Mouse (Mus musculus) heart, postnatal 0 days (tissue): ENCODE data around the gene Rbfox1. TPM values are rescaled to one million over a fixed set of nuclear protein-coding genes. Genes with fewer than 3 reads are reported as not detected.
A peak's percentile ranks its signal among the peaks of the same experiment; 100 is the strongest.

Experiments used
- ATAC-seq: fragments of 200-750 bp; cut with Nextera tagmentation; 2 replicates; pipeline ENCODE4 v1.8.0; 2017; ENCODE audit warnings: low read depth, moderate number of reproducible peaks, moderate library complexity; ENCODE audit not compliant: insufficient read depth
- DNase-seq: peaks from one replicate; pipeline ENCODE4 v3.0.0-alpha.2; 2016; ENCODE audit warnings: low spot score
- H3K27ac ChIP-seq: fragments of 300-500 bp; sonication (generic); 2 replicates; pipeline ENCODE4 v1.5.1; 2014; ENCODE audit warnings: low read depth, mild to moderate bottlenecking
- H3K27me3 ChIP-seq: fragments of 300-500 bp; sonication (generic); 2 replicates; pipeline ENCODE4 v1.6.1; 2014; ENCODE audit warnings: low read length, mixed read lengths; ENCODE audit not compliant: control insufficient read depth, insufficient read depth
- H3K36me3 ChIP-seq: fragments of 300-500 bp; sonication (generic); replicated peaks from 2 replicates; pipeline ENCODE4 v1.6.1; 2014; ENCODE audit warnings: low read length, mixed read lengths; ENCODE audit not compliant: control insufficient read depth, insufficient read depth
- H3K4me1 ChIP-seq: fragments of 300-500 bp; sonication (generic); 2 replicates; pipeline ENCODE4 v1.6.1; 2014; ENCODE audit warnings: antibody characterized with exemption; ENCODE audit not compliant: control insufficient read depth, insufficient read depth
- H3K4me2 ChIP-seq: fragments of 300-500 bp; sonication (generic); 2 replicates; pipeline ENCODE4 v1.6.1; 2014; ENCODE audit warnings: low read depth, mild to moderate bottlenecking, low read length, moderate library complexity
- H3K4me3 ChIP-seq: fragments of 300-500 bp; sonication (generic); 2 replicates; pipeline ENCODE4 v1.5.1; 2014; ENCODE audit warnings: low read depth, low read length
- H3K9ac ChIP-seq: fragments of 300-500 bp; sonication (generic); replicated peaks from 2 replicates; pipeline ENCODE4 v1.6.1; 2014; ENCODE audit warnings: low read depth, low read length, mixed read lengths
- H3K9me3 ChIP-seq: fragments of 300-500 bp; sonication (generic); replicated peaks from 2 replicates; pipeline ENCODE4 v1.6.1; 2016; ENCODE audit warnings: low read length; ENCODE audit not compliant: control insufficient read depth
- CTCF ChIP-seq: IDR thresholded peaks from 2 replicates; pipeline ENCODE4 v1.5.1; 2016; ENCODE audit warnings: antibody characterized with exemption, control low read depth, low read depth
- EP300 ChIP-seq: IDR thresholded peaks from 2 replicates; pipeline ENCODE4 v1.6.1; 2016; ENCODE audit warnings: antibody characterized with exemption, low read depth
- WGBS: fragments of 180-500 bp; shearing (Covaris S2); extraction: QIAGEN DNeasy Blood & Tissue Kit; methylation state at CpG from one replicate; pipeline ENCODE4 v1.1.7; 2014; 5-methylcytosine and 5-hydroxymethylcytosine counted together
- polyA plus RNA-seq: library from polyadenylated mRNA; unstranded; fragments of >200 nt; fragmentation: Nextera tagmentation; extraction: Ambion mirVana; gene quantifications from 2 replicates; pipeline ENCODE4 v1.2.1, GENCODE M21; 2015
- total RNA-seq: library from RNA; depleted of rRNA; stranded (reverse); fragments of >200 nt; gene quantifications from 2 replicates; pipeline ENCODE4 v1.2.3, GENCODE M21; 2014; ENCODE audit warnings: low replicate concordance

Rbfox1 gene
- total and polyA plus RNA-seq, 2 experiments from 2014 or later: 6.0 to 15.3 TPM

GRCm38 (mm10) chr16:6012853-6013252 is 127.7 kb downstream of the Rbfox1 start:
- Histone ChIP-seq H3K27me3 (no peaks in the 10 kb centered on the region), H3K4me2 (no peak overlapping the region), H3K4me1 (no peaks in the 10 kb centered on the region), H3K27ac (no peak overlapping the region), H3K9me3 (no peaks in the 10 kb centered on the region), H3K4me3 (no peak overlapping the region), H3K36me3 (no peaks in the 10 kb centered on the region), H3K9ac (no peak overlapping the region)
- no peak for ATAC-seq
- DNase-seq: no peak
- TF ChIP-seq CTCF (no peak), EP300 (no peak)
- 75% methylated on average over 3 of the region's 3 CpGs for WGBS

- Histone ChIP-seq H3K4me2 (no peak overlapping the region), H3K36me3 (no peaks in the 10 kb centered on the region), H3K4me1 (no peaks in the 10 kb centered on the region), H3K9ac (no peak overlapping the region), H3K27me3 (no peaks in the 10 kb centered on the region), H3K27ac (no peak overlapping the region), H3K9me3 (no peaks in the 10 kb centered on the region), H3K4me3 (no peak overlapping the region)
- peak; percentile 54 for DNase-seq
- ATAC-seq: no peak
- WGBS: 37% methylated on average over 5 of the region's 5 CpGs
- peak; percentile 67 for TF ChIP-seq CTCF
- TF ChIP-seq EP300: no peak
These were observed 133.5 kb downstream of the Rbfox1 start for GRCm38 (mm10) chr16:6018639-6019038.

GRCm38 (mm10) chr16:6019361-6019760 is 134.2 kb downstream of the Rbfox1 start:
- no peak overlapping the region for H3K4me3 ChIP-seq
- H3K27me3 ChIP-seq: no peaks in the 10 kb centered on the region
- H3K27ac ChIP-seq: no peak overlapping the region
- H3K9me3 ChIP-seq: no peaks in the 10 kb centered on the region
- DNase-seq (no peak), ATAC-seq (no peak)
- H3K4me1 ChIP-seq: no peaks in the 10 kb centered on the region
- H3K36me3 ChIP-seq: no peaks in the 10 kb centered on the region
- no peak overlapping the region for H3K9ac ChIP-seq
- 22% methylated on average over 1 of the region's 1 CpGs for WGBS
- H3K4me2 ChIP-seq: no peak overlapping the region
- no peak for TF ChIP-seq EP300
- TF ChIP-seq CTCF: no peak

GRCm38 (mm10) chr16:6031280-6031679 is 146.1 kb downstream of the Rbfox1 start:
- Histone ChIP-seq H3K9me3 (no peaks in the 10 kb centered on the region), H3K36me3 (no peaks in the 10 kb centered on the region), H3K9ac (no peak overlapping the region), H3K27me3 (no peaks in the 10 kb centered on the region), H3K4me2 (no peak overlapping the region), H3K4me1 (no peaks in the 10 kb centered on the region), H3K4me3 (no peak overlapping the region), H3K27ac (no peak overlapping the region)
- TF ChIP-seq CTCF (no peak), EP300 (no peak)
- ATAC-seq: no peak
- WGBS: 74% methylated on average over 1 of the region's 1 CpGs
- DNase-seq: no peak

GRCm38 (mm10) chr16:6032563-6032962 is 147.4 kb downstream of the Rbfox1 start:
- no peak for ATAC-seq
- DNase-seq: no peak
- H3K4me3 ChIP-seq: no peak overlapping the region
- H3K4me2 ChIP-seq: no peak overlapping the region
- 88% methylated on average over 7 of the region's 7 CpGs for WGBS
- no peak overlapping the region for H3K27ac ChIP-seq
- no peaks in the 10 kb centered on the region for H3K9me3 ChIP-seq
- H3K9ac ChIP-seq: no peak overlapping the region
- TF ChIP-seq CTCF: no peak
- no peak for TF ChIP-seq EP300
- no peaks in the 10 kb centered on the region for H3K27me3 ChIP-seq
- no peaks in the 10 kb centered on the region for H3K36me3 ChIP-seq
- H3K4me1 ChIP-seq: no peaks in the 10 kb centered on the region

- no peak overlapping the region for H3K4me3 ChIP-seq
- DNase-seq (no peak), ATAC-seq (no peak)
- WGBS: 75% methylated on average over 3 of the region's 3 CpGs
- H3K27me3 ChIP-seq: no peaks in the 10 kb centered on the region
- no peaks in the 10 kb centered on the region for H3K9me3 ChIP-seq
- H3K27ac ChIP-seq: no peak overlapping the region
- H3K4me2 ChIP-seq: no peak overlapping the region
- H3K4me1 ChIP-seq: no peaks in the 10 kb centered on the region
- TF ChIP-seq CTCF: no peak
- no peak for TF ChIP-seq EP300
- no peak overlapping the region for H3K9ac ChIP-seq
- H3K36me3 ChIP-seq: no peaks in the 10 kb centered on the region
These were observed 149.7 kb downstream of the Rbfox1 start for GRCm38 (mm10) chr16:6034876-6035275.
